Mouse (Mus musculus): ENCODE results near the gene Trim66. TPM values are rescaled to one million over a fixed set of nuclear protein-coding genes. Genes with fewer than 3 reads are reported as not detected.

Trim66 gene
- polyA plus RNA-seq, 1 experiment from 2014 or later = not detected

DNA sequence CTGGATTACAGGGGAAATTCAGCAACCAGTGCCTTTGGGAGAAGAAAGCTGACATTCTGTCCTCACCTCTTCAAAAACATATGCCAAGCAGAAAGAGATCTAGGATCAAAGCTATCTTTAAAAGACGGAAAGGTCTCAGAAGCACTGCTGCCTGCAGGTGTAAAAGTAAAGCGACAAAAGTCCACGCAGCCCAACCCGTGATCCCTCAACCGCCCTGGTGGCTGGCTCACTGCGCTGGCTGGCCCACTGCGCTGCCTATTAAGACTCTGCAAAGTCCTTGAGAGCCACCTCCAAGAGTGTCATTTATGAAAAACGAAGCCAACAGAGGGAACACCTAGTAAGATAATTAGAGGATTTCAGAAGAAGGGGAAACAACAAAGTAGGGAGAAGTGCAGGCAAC is 85.1 kb downstream of the Trim66 start:
- no peak overlapping the region for H3K27ac ChIP-seq (replicated peaks; ENCODE audit: low read depth, low read length)
- no peaks in the 10 kb centered on the region for H3K9me3 ChIP-seq (ENCODE audit: control insufficient read depth, low read length)
- H3K36me3 ChIP-seq (ENCODE audit: control insufficient read depth, insufficient read depth, low read length) = no peaks in the 10 kb centered on the region
- DNase-seq (ENCODE audit: low spot score) (no peak), ATAC-seq (ENCODE audit: insufficient number of reproducible peaks, low FRiP score, low TSS enrichment, low read depth) (no peak)
- H3K4me1 ChIP-seq (ENCODE audit: control insufficient read depth, insufficient read depth, low read length) = no peaks in the 10 kb centered on the region
- WGBS = 78% methylated on average over 8 of the region's 8 CpGs
- H3K4me3 ChIP-seq (ENCODE audit: low read depth, low read length) = no peak overlapping the region
- no peak overlapping the region for H3K9ac ChIP-seq (ENCODE audit: low read length)
- no peak overlapping the region for H3K4me2 ChIP-seq (ENCODE audit: low read depth, severe bottlenecking)
- no peaks in the 10 kb centered on the region for H3K27me3 ChIP-seq (ENCODE audit: control insufficient read depth, insufficient read depth, low read length)

DNA sequence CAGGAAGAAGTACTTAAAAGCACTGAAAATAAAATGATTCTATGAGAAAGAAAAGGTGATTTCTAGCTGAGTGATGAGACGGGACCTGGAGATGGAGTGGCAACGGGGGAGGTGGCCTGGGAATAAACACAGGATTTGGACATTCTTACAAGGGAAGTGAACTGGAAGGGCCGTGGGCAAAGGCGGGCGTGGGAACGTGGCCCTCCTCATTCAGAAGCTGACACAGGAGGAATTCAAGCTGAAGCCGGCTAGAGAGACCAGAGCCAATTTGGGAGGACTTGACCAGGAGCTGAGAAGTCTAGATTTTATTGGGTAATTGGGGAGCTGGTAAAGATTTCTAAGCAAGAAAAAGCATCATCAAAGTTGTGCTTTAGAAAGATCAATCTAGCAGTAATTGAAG is 102.4 kb downstream of the Trim66 start:
- no peak for DNase-seq (ENCODE audit: low spot score)
- WGBS = 74% methylated on average over 7 of the region's 7 CpGs
- H3K27me3 ChIP-seq (ENCODE audit: control insufficient read depth, insufficient read depth, low read length) = no peaks in the 10 kb centered on the region
- H3K4me1 ChIP-seq (ENCODE audit: control insufficient read depth, insufficient read depth, low read length) = no peaks in the 10 kb centered on the region
- no peak overlapping the region for H3K4me3 ChIP-seq (ENCODE audit: low read depth, low read length)
- no peak overlapping the region for H3K4me2 ChIP-seq (ENCODE audit: low read depth, severe bottlenecking)
- ATAC-seq (ENCODE audit: insufficient number of reproducible peaks, low FRiP score, low TSS enrichment, low read depth) = no peak
- H3K9me3 ChIP-seq (ENCODE audit: control insufficient read depth, low read length) = no peaks in the 10 kb centered on the region
- H3K27ac ChIP-seq (replicated peaks; ENCODE audit: low read depth, low read length) = no peak overlapping the region
- H3K36me3 ChIP-seq (ENCODE audit: control insufficient read depth, insufficient read depth, low read length) = no peaks in the 10 kb centered on the region
- no peak overlapping the region for H3K9ac ChIP-seq (ENCODE audit: low read length)

DNA sequence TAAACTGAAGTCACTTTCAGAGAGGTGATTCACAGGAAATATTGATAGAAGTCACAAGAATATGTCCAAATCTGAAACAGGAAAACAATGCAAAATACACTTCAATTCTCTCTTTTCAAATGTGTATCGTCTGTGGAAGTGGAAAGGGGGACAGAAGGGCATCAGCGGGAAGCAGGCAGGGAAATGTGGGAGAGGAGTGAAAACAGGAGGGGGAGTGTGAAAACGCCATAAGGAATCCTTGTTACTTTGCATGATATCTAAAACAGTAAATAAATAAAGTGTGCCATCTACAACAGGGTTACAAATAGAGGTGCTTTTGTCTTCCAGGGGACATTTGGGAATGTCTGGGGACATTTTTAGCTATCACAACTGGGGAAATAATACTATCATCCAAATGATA is 108.6 kb downstream of the Trim66 start:
- no peaks in the 10 kb centered on the region for H3K9me3 ChIP-seq (ENCODE audit: control insufficient read depth, low read length)
- no peaks in the 10 kb centered on the region for H3K36me3 ChIP-seq (ENCODE audit: control insufficient read depth, insufficient read depth, low read length)
- no peak for ATAC-seq (ENCODE audit: insufficient number of reproducible peaks, low FRiP score, low TSS enrichment, low read depth)
- H3K27ac ChIP-seq (replicated peaks; ENCODE audit: low read depth, low read length) = no peak overlapping the region
- H3K4me2 ChIP-seq (ENCODE audit: low read depth, severe bottlenecking) = no peak overlapping the region
- 72% methylated on average over 3 of the region's 3 CpGs for WGBS
- H3K4me3 ChIP-seq (ENCODE audit: low read depth, low read length) = no peak overlapping the region
- H3K27me3 ChIP-seq (ENCODE audit: control insufficient read depth, insufficient read depth, low read length) = no peaks in the 10 kb centered on the region
- no peak for DNase-seq (ENCODE audit: low spot score)
- H3K9ac ChIP-seq (ENCODE audit: low read length) = no peak overlapping the region
- H3K4me1 ChIP-seq (ENCODE audit: control insufficient read depth, insufficient read depth, low read length) = no peaks in the 10 kb centered on the region

Small RNA genes within 50 kb of the gene (microRNA-seq; reads per million reads assigned to microRNA genes)
- not detected for gene Gm47284

Other genes starting within 250 kb of the Trim66 start
- gene Stk33, start 69.1 kb downstream of the Trim66 start, polyA plus RNA-seq (2014; fragmentation: Nextera tagmentation; extraction: Ambion mirVana) = 0.92 and 1.4 TPM in 2 replicates
- 137 and 156 TPM in 2 replicates for gene Rpl27a, start 11.0 kb upstream of the Trim66 start, polyA plus RNA-seq (2014; fragmentation: Nextera tagmentation; extraction: Ambion mirVana)
- 48.3 and 52.3 TPM in 2 replicates for gene St5, start 195.5 kb upstream of the Trim66 start, polyA plus RNA-seq (2014; fragmentation: Nextera tagmentation; extraction: Ambion mirVana)
- gene Akip1, start 195.6 kb upstream of the Trim66 start, polyA plus RNA-seq (2014; fragmentation: Nextera tagmentation; extraction: Ambion mirVana) = 22.4 and 24.0 TPM in 2 replicates
- 0.20 TPM in 1 of 2 replicates, not detected in the other for gene BC051019, start 215.7 kb upstream of the Trim66 start, polyA plus RNA-seq (2014; fragmentation: Nextera tagmentation; extraction: Ambion mirVana)
- not detected in 2 replicates for gene Ascl3, start 223.6 kb upstream of the Trim66 start, polyA plus RNA-seq (2014; fragmentation: Nextera tagmentation; extraction: Ambion mirVana)
- 21.4 and 23.9 TPM in 2 replicates for gene Tmem9b, start 244.7 kb upstream of the Trim66 start, polyA plus RNA-seq (2014; fragmentation: Nextera tagmentation; extraction: Ambion mirVana)